Mouse (Mus musculus) cortical plate, adult 2 months (tissue): ENCODE measurements at regions not wholly inside any gene's neighbourhood (a gene's known extent, or its start where the extent isn't known, plus 50 kb on each side); places are given as distances from the start of the nearest gene placed in this dataset.

Experiments
- CTCF ChIP-seq: fragments of 200-500 bp; IDR thresholded peaks from 2 replicates; pipeline ENCODE4 v1.5.1; 2011; ENCODE audit warnings: mild to moderate bottlenecking, control low read depth, low read length; ENCODE audit not compliant: insufficient read depth; ENCODE audit errors: extremely low read depth
- POLR2A ChIP-seq: fragments of 200-500 bp; IDR thresholded peaks from 2 replicates; pipeline ENCODE4 v1.6.1; 2011; ENCODE audit warnings: mild to moderate bottlenecking, low read length, control low read depth; ENCODE audit not compliant: insufficient read depth; ENCODE audit errors: extremely low read depth

DNA sequence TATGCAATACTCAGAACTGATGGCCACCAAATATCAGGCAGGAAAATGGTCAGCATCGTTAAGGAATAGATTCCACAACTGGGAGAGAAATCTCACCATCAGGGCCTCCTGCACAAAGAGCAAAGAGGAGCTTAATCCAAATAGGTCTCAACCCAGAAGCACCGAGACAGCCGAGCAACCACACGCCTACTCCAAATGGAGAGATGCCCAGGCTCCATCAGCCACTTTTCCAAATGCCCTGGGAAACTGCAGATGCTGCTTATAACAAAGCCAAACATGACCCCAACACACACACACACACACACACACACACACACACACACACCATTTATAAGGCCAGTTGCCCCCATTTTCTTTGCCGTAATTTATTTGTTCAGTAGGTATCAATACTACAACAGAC is 136.2 kb upstream of the Castor2 start:
- no peak for TF ChIP-seq CTCF
- TF ChIP-seq POLR2A: no peak
